Mouse (Mus musculus): Measurements from ENCODE around the gene Hlcs.

DNA sequence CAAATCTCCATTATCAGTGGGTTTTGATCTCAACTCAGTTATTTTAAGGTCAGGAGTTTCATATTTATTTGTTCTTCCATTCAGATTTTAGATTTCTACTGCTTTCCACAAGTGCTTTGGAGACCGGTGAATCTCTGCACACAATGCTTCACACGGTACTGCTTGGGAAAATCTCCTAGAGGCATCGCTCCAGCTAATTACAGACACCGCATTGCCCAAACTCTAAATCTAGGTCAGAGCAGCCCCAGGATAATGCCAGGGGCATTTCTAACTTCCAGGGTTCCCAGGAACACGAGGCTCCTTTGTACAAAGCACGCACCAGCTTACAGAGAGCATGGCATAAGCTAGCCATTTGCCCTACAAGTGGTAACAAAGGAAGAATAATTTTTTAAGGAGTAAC is 5.8 kb downstream of the Hlcs start:
- TF ChIP-seq EP300 (optimal IDR thresholded peaks at IDR 0.05): no peak
- TF ChIP-seq CTCF (IDR thresholded peaks at IDR 0.05; ENCODE audit: low read depth): no peak
